Mouse (Mus musculus): ENCODE data around the gene Capn1.

Capn1 gene

GRCm38 (mm10) chr19:5952071-5952691, 63.5 kb downstream of the Capn1 start:
- peak; percentile 79 for DNase-seq (ENCODE audit: low spot score)

- no peak for DNase-seq (ENCODE audit: low spot score)
Observed at GRCm38 (mm10) chr19:5951631-5952030, 64.1 kb downstream of the Capn1 start.

- DNase-seq (ENCODE audit: low spot score), result no peak
Observed at GRCm38 (mm10) chr19:5950218-5950617, 65.5 kb downstream of the Capn1 start.

- DNase-seq (ENCODE audit: low spot score), result no peak
Observed at GRCm38 (mm10) chr19:5945891-5946290, 69.8 kb downstream of the Capn1 start.

- peak; percentile 86 for DNase-seq (ENCODE audit: low spot score)
Observed at GRCm38 (mm10) chr19:5945027-5945426, 70.7 kb downstream of the Capn1 start.

GRCm38 (mm10) chr19:5944145-5944544, 71.6 kb downstream of the Capn1 start:
- DNase-seq (ENCODE audit: low spot score), result no peak

- no peak for DNase-seq (ENCODE audit: low spot score)
Observed at GRCm38 (mm10) chr19:5943404-5943803, 72.3 kb downstream of the Capn1 start.

- no peak for DNase-seq (ENCODE audit: low spot score)
Observed at GRCm38 (mm10) chr19:5942581-5942980, 73.1 kb downstream of the Capn1 start.

- no peak for DNase-seq (ENCODE audit: low spot score)
Observed at GRCm38 (mm10) chr19:5940656-5941055, 75.0 kb downstream of the Capn1 start.

- DNase-seq (ENCODE audit: low spot score), result no peak
Observed at GRCm38 (mm10) chr19:5940173-5940572, 75.5 kb downstream of the Capn1 start.

GRCm38 (mm10) chr19:5939715-5940114, 76.0 kb downstream of the Capn1 start:
- no peak for DNase-seq (ENCODE audit: low spot score)
